Mouse (Mus musculus): Measurements from ENCODE around the gene Atf2. TPM values are rescaled to one million over a fixed set of nuclear protein-coding genes. Genes with fewer than 3 reads are reported as not detected.
"Not testable (repeated sequence)": the region's sequence is repeated elsewhere in the genome, so short reads cannot be mapped to it uniquely, and the experiment has no call there.

Atf2 gene
- 90.5 and 111 TPM in 2 replicates for total RNA-seq (2015; ENCODE audit: low replicate concordance)
- 74.7 and 81.4 TPM in 2 replicates for total RNA-seq (2017; ENCODE audit: low replicate concordance)

DNA sequence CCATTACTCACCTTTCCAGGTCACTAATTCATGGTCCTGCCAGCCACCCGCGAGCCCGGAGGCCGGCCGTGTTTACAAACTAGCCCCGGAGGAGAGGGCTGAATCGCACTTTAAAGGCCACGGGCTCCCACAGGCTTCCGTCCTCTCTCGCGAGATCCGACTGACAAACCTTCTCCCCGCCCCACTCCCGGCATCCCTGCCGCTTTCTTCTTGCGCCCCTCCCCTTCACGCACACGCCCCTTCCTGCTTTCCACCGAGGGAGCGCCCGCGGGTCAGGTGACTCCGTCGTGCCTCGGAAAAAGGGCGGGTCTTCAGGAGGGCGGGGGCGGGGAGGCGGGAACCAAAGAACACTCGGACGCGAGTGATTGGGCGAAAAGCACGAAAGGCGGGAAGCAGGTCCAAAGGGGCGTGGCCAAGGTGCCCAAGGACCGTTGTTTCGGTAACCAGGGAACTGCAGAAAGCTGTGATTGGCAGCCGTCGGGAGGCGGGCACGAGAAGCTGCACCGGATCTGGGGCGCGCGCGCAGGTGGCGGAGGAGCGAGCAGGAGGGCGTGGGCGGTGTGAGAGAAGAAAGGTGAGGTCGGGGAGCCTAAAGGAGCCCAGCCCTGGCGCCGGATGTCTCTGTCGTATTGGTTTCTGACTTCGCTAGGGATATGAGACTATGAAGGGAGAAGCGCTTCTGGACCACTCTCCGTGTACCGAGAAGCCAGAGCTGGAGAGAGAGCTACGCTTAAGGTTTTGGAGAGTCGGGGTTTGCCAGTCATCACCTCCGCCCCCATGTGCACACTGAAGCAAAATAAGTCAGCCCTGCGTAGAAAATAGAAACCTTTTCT is at the start of gene Atf2:
Gene Atf2, minus strand, starts transcription at position 176 of the 833 bp plus-strand sequence.
- peak; percentile 94 for ATAC-seq (replicated peaks; ENCODE audit: low FRiP score, poor library complexity, severe bottlenecking)

DNA sequence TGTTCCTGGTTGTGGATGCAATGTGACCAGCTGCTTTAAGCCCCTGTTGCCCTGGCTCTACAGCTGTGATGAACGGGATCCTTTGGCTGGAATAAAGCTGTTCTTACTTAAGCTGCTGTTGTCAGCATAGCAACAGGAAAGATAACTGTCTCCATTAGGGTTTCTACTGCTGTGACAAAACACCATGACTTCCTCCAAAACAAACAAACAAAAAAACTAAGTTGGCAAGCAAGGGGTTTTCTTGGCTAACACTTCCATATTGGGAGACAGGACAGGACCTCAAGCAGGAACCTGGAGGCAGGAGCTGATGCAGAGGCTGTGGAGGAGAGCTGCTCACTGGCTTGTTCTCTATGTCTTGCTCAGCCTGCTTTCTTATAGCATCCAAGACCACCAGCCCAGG is 48.8 kb upstream of the Atf2 start:
- ATAC-seq (replicated peaks; ENCODE audit: low FRiP score, poor library complexity, severe bottlenecking), result no peak

DNA sequence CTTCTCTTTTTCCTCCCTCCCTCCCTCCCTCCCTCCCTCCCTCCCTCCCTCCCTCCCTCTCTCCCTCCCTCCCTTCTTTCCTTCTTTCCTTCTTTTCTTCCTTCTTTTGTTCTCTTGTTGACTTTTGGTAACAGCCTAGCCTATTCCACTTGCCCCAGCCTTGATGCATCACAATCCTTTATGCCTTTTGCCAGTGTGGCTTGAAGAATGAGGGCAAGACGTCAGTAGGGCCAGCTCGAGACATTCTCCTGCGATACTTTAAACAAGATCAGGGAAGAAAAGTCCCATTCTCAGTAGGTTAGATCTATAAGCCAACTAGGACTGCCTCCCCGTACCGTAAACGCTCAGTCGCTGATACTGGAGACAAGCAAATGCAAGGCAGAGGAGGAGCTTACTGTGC is 48.0 kb upstream of the Atf2 start:
- ATAC-seq (replicated peaks; ENCODE audit: low FRiP score, poor library complexity, severe bottlenecking), result no peak

DNA sequence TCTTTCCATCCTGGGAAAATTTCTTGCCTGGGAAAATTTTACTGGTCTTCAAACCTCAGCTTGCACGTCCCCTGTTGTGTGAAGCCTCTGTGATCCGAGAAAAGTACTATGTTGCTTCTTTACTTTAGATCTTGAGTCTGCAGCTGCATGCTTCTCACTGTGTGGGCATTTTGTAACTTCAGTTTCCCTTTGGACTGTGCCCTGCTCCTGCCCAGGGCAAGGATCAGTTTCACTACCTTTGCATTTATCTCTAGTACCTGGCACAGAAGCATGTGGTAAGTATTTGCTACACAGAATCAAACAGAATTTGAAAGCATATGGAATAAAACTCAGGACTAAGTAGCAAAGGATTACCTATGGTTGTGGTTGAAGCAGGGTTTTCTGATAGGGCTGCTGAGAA is 46.5 kb upstream of the Atf2 start:
- no peak for ATAC-seq (replicated peaks; ENCODE audit: low FRiP score, poor library complexity, severe bottlenecking)

DNA sequence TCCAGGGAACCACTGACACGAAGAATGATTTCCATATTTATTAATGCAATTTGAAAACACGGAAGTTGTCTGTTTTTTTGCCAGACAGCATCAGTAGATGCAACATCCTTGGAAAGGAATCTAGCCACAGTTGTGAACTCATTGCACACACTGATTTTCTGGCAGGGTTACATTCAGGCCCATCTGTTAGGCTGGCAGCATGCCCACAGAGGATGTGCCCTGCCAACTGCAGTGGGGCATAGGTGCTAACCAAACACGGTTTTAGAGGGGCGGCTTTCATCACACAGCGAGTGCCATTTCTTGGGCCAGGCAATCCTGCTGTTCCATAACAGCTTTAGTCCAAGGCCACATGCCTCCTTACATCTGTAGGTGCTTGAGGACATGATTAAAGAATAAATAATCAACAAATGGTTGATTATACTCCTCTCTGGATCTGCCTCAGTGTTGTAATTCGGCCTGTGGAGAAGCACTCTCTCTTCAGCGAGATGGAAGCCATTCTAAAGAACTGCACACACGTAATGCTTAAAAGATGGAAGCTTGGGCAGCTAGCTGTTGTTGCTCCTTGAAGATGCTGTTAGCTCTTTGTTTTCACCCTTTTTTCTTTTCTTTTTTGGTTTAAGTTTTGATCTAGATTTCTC is 40.4 kb upstream of the Atf2 start:
- no peak for ATAC-seq (replicated peaks; ENCODE audit: low FRiP score, poor library complexity, severe bottlenecking)

DNA sequence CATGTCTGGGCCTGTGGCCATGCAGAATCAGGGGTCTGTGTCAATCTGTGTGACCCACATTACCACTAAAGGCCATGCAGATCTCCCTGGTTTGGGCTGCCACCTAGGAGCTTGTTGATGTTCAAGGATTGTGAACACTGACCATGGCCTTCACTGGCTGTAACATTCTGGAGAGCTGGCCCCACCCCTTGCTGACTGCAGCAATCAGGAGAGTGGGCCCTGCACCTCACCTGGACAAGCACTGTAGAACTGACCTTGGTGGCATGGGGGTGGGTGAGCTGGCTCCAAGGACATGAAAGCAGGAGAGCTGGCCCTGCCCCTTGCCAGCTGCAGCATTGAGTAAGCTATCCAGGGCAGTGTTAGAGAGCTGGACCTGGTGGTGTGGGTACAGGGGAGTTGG is 35.3 kb upstream of the Atf2 start:
- no peak for ATAC-seq (replicated peaks; ENCODE audit: low FRiP score, poor library complexity, severe bottlenecking)

DNA sequence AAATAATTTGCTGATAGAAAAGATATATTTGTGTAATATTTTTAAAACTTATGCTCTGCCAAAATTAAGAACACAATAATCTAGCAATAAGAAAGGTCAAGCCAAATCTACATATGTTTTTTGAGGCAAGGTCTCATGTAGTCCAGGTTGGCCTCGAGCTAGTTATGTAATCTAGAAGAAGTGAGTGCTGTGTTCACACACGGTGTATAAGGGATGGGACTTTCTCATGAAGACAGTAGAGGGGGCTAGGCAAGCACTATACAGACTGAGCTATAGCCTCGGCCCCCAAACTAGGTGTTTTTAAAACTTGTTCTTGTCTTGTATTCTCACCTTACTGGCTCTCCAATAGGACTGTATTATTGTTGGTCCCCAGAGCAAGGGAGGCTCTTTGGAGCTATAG is 33.1 kb upstream of the Atf2 start:
- ATAC-seq (replicated peaks; ENCODE audit: low FRiP score, poor library complexity, severe bottlenecking), result no peak

DNA sequence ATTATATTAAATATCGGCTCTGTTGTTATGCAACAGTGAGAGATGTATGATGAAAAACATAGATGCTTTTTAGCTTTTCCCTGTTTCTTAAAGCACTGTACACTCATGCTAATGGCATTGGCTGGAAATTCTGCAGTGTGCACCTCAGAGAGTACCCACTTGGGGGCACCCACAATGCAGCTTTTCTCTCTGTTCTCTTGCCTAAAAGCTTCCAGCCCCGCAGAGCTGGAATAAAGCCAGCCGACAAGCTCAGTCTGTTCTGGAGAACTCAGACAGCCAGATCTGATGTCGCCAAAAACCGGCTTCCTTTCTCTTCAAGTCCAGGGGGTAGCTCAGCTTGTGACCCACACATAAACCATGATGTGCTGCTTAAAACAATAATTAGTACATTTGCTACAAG is 32.6 kb upstream of the Atf2 start:
- ATAC-seq (replicated peaks; ENCODE audit: low FRiP score, poor library complexity, severe bottlenecking), result no peak

DNA sequence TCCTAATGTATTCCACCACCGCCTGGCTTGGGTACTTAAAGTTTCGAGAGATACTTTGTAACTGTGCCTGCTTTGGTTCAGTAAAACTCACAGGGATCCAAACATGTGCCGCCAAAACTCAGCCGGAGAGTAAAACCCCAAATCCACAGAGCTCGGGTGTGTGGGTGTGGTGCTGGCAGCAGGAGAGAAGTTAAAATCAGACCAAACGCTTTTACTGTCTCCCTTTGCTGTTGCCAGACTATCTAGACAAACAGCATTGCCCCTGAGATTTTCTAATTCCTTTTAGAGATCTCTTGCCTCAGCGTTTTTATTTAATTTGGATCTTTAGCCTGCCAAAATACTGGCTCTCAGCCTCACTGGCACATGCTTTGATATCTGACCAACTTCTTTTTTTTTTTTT is 27.2 kb upstream of the Atf2 start:
- no peak for ATAC-seq (replicated peaks; ENCODE audit: low FRiP score, poor library complexity, severe bottlenecking)

DNA sequence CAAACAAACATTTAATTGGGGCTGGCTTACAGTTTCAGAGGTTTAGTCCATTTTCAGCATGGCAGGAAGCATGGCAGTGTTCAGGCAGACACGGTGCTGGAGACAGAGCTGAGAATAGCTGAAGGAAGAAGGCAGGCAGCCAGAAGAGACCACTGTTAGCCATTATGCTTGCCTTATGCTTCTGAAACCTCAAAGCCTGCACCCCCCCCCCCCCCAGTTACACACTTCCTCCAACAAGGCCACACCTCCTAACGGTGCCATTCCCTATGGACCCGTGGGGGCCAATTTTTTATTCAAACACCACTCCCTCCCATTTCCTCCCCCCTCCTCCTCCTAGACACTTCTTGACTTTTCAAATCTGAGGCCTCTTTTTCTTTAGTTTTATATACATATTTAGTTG is 19.8 kb upstream of the Atf2 start:
- ATAC-seq (replicated peaks; ENCODE audit: low FRiP score, poor library complexity, severe bottlenecking), result no peak

DNA sequence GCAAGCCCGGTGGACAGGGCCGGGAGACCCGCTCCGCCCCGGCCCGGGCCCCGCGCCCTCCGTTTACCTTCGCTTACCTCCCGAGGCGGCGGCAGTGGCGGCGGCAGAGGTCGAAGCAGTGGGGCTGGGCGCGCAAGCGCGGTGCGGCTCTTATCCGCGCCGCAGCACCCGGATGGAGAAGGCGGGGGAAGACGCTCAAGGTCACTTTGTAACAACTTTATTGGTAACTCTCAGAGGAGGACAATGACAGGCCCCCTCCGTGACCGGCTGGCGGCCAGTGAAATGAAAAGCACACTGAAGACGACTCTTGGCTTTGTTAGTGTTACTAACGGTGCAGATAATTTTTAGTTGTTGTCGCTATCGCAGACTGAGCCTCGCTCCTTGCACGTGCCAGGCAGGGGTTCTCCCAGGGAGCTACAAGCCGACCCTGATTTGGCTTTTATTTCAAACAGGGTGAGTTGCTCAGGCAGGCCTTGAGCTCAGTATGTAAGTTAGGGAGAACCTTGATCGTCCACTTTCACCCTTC is 18.8 kb upstream of the Atf2 start, which contains the start of gene Atp5g3:
Gene Atp5g3, minus strand, starts transcription at position 152 of the 526 bp plus-strand sequence.
- peak; percentile 96 for ATAC-seq (replicated peaks; ENCODE audit: low FRiP score, poor library complexity, severe bottlenecking)

DNA sequence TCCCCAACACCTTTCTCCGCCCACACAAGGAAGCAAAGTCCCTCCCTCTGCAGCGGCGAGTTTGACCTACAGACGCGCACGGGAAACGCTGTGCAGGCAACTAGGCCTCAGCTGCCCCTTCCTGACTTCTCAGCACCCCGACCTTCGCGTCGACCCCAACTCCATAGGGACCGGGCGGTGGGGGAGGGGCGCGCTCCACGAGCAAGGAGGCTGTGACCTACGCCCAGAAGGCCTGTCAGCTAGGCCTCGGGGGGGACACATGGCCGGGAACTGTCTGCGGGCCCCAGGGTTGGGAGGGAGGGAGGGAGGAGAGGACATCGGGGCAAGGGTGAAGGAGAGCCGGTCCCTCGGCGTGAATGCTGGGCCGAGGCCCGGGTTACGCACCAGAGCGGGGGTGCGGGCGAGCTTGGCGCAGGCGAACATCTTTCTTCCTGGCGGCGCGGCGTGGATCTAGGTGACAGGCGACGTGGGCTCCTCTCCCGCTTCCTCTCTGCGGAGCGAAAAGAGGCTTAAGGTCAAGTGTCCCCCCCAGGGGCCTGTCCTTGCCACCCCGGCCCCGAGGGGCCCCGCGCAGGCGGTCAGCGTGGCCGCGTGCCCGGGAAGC is 18.2 kb upstream of the Atf2 start:
- peak; percentile 78 for ATAC-seq (replicated peaks; ENCODE audit: low FRiP score, poor library complexity, severe bottlenecking)

DNA sequence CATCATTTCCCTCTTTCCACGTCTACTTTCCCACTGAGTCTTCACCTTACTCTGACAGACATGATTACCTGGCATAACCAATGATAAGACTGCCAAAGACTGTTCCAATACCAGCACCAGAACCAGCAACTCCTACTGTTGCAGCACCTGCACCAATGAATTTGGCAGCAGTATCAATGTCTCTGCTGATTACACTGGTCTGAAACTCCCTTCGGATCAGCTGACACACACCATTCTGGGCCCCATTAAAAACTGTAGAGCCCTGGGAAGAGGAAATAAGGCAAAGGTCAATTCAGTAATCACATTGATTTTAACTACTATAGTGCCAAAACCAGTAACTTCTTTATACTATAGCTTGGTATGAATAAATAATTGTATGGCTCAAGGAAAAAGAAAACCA is 16.7 kb upstream of the Atf2 start:
- no peak for ATAC-seq (replicated peaks; ENCODE audit: low FRiP score, poor library complexity, severe bottlenecking)

DNA sequence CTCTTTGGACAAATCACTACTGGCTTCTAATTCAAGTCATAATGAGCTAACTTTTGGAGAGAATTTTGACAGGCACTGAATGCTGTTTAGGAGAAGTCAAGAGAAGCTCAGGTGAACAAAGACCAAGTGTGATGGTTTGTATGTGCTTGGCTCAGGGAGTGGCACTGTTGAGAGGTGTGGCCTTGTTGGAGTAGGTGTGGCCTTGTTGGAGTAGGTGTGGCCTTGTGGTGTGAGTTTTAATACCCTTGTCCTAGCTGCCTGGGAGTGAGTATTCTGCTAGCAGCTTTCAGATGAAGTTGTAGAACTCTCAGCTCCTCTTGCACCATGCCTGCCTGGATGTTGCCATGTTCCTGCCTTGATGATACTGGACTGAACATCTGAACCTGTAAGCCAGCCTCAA is 12.2 kb upstream of the Atf2 start:
- ATAC-seq (replicated peaks; ENCODE audit: low FRiP score, poor library complexity, severe bottlenecking), result not testable (repeated sequence)

DNA sequence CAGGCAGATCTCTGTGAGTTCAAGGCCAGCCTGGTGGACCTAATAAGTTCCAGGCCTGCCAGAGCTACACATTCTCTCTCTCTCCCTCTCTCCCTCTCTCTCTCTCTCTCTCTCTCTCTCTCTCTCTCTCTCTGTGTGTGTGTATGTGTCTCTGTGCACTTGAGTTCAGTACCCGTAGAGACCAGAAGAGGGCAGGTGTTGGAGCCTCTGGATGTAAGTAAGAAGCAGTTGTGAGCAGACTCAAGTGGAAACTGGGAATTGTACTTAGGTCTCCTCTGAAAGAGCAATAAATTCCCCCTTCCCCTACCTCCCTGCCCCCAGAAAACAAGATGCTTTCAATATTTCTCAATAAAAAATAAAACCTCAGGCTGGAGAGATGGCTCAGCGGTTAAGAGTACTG is 11.1 kb upstream of the Atf2 start:
- 0 out of 2 replicates have a peak, but pooled peaks have one; percentile 46 for ATAC-seq (replicated peaks; ENCODE audit: low FRiP score, poor library complexity, severe bottlenecking)

DNA sequence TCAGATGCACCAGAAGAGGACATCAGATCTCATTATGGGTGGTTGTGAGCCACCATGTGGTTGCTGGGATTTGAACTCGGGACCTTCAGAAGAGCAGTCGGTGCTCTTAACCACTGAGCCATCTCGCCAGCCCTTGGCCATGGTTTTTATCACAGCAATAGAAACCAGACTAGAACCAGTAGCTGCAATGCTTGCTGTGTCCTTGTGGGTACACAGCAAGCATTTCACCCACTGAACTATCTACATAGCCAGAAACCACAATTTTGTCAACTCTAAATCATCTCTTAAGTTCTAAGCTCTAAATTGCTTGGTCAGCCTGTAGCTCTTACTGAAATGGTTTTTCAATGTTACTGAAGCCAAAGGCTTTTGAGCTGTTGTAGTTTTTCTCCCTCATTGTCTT is 9.9 kb upstream of the Atf2 start:
- ATAC-seq (replicated peaks; ENCODE audit: low FRiP score, poor library complexity, severe bottlenecking), result not testable (repeated sequence)

DNA sequence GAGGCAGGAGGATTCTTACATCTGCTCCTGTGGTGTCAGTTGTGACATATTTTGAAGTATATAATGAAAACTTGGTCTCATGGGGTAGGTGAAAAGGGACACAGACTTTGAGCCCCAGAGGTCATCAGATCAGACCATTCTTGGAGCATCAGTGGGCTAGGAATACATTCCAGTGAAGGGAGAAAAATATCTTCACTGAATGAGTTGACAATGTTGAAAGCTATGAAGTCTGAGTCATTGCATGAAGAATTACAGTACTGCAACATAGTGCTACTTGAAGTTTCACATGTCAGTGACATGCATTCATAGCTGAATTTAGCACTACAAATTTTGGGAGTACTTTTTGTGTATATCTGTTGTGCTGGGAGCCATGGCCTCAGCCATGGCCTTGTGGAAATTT is 8.7 kb upstream of the Atf2 start:
- no peak for ATAC-seq (replicated peaks; ENCODE audit: low FRiP score, poor library complexity, severe bottlenecking)

DNA sequence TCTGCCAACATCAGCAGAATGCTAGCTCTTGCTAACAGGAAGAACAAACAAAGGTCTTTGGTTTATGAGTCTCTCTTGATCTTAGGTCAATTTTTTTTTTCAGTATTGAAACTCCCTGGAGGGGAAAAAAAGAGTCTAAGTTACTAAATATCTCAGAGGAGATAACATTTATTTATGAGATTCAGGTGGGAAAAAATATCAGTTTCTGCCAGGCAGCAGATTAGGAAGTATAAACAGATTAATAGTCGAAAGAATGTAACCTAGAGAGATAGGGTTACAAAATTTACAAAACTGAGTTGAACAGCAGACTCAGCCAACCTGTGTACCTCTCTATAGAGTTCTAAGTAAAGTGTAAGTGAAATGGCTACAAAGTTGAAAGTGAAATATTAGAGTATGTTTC is 7.9 kb upstream of the Atf2 start:
- no peak for ATAC-seq (replicated peaks; ENCODE audit: low FRiP score, poor library complexity, severe bottlenecking)

DNA sequence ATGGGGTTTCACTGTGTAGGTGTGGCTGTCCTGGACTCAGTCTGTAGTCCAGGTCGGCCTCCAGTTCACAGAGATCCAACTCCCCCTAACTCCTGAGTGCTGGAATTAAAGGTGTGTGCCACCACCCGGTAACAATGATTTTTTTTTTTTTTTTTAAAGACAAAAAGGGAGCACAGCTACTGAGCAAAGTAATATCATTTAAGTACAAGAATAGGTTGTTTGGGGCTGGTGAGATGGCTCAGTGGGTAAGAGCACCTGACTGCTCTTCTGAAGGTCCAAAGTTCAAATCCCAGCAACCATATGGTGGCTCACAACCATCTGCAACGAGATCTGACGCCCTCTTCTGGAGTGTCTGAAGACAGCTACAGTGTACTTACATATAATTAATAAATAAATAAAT is 4.5 kb upstream of the Atf2 start:
- ATAC-seq (replicated peaks; ENCODE audit: low FRiP score, poor library complexity, severe bottlenecking), result not testable (repeated sequence)

DNA sequence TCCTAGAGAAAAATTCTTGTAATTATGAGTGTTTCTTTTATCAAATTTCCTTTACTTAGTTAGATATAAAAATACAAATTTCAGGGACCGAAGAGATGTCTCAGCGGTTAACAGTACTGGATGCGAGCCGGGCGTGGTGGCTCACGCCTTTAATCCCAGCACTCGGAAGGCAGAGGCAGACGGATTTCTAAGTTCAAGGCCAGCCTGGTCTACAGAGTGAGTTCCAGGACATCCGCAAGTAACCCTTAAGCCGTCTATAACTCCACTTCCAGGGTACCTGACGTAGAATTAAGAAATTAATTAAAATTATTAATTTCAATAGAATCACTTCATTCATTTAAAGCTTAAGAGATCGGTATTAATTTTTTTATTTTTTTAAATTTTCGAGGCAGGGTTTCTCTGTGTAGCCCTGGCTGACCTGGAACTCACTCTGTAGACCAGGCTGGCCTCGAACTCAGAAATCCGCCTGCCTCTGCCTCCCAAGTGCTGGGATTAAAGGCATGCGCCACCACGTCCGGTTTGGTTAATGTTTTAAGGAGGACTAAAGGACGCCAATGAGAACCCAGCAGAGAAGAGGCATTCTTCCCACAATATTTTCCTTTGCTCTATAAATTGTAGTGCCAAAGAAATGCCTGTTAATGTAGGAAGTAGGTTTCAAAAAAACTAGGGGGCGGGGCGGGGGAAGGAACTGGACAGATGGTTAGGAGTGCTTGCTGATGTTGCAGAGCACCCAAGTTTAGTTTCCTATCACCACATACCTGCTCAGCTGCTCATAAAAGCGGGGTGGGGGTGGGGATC is 1.2 kb upstream of the Atf2 start:
- no peak for ATAC-seq (replicated peaks; ENCODE audit: low FRiP score, poor library complexity, severe bottlenecking)

Measured in erythroblast, adult 5-6 weeks (primary cell).